In the genomic region with DNA sequence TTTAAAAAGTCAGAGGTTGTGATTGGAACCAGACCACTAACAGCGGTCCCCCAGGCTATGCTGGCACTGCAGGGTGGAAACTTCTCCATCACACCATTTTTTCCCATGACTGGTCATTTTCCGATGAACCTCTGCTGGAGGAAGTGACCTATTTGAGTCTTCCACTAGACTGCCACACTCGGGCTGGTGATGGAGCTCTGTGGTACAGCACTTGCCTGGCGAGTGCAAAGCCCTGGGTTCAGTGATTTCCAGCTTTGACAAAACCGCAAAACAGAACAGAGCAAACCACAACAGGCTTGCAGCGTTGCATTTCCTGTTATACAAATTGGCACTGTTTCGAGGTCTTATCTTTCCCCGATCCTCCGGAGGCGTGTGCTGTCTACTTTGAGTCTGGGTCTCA, we compare ENCODE assay signal across 16 mouse cellular contexts. TPM values are rescaled to one million over a fixed set of nuclear protein-coding genes. Genes with fewer than 3 reads are reported as not detected.
A peak's percentile ranks its signal among the peaks of the same experiment; 100 is the strongest.
DNase-seq lines count a peak whose midpoint lies in the region; ATAC-seq lines count a peak whose summit lies in the region.
"Had no signal": no experiment of that assay in that cellular context is flagged by ENCODE, and none has a peak within 500 bp of the region (broad histone marks: within the 10 kb centered on the region; RNA-seq: fewer than 3 reads in every experiment).

No protein-coding gene starts in this region.

- no peaks in the 10 kb centered on the region for H3K9me3 ChIP-seq in heart, embryonic 10.5 days
- H3K9me3 ChIP-seq in embryonic facial prominence, embryonic 11.5 days (replicated peaks; ENCODE audit: control insufficient read depth, low read length), result no peaks in the 10 kb centered on the region
- H3K9me3 ChIP-seq in forebrain, embryonic 14.5 days (replicated peaks; ENCODE audit: control insufficient read depth, low read length), result no peaks in the 10 kb centered on the region
- H3K9me3 ChIP-seq: forebrain, embryonic 12.5 days; midbrain, embryonic 10.5 days; neural tube, embryonic 13.5 days had no signal

- peaks cover 30% of the 10 kb centered on the region for H3K4me1 ChIP-seq in heart, embryonic 10.5 days
- H3K4me1 ChIP-seq in embryonic facial prominence, embryonic 11.5 days (ENCODE audit: control insufficient read depth, insufficient read depth, low read length), result no peaks in the 10 kb centered on the region
- H3K4me1 ChIP-seq in forebrain, embryonic 14.5 days (ENCODE audit: control insufficient read depth, insufficient read depth, low read length), result no peaks in the 10 kb centered on the region
- H3K4me1 ChIP-seq: forebrain, embryonic 12.5 days; neural tube, embryonic 13.5 days had no signal

- no peak overlapping the region for H3K27ac ChIP-seq in heart, embryonic 10.5 days
- no peak overlapping the region for H3K27ac ChIP-seq in embryonic facial prominence, embryonic 11.5 days (replicated peaks; ENCODE audit: low read depth, low read length)
- no peak overlapping the region for H3K27ac ChIP-seq in forebrain, embryonic 14.5 days (ENCODE audit: low read depth, low read length)
- H3K27ac ChIP-seq: forebrain, embryonic 12.5 days; hindbrain, postnatal 0 days; liver, embryonic 14.5 days; midbrain, embryonic 10.5 days; neural tube, embryonic 13.5 days had no signal

- intact Hi-C loops in heart, postnatal 14 days (cut with DNase I), result no loop called here
- intact Hi-C loops in left cerebral cortex, postnatal 4 days (cut with DNase I), result no loop called here

- no peak overlapping the region for H3K4me2 ChIP-seq in embryonic facial prominence, embryonic 11.5 days (ENCODE audit: low read depth, low read length)
- H3K4me2 ChIP-seq in forebrain, embryonic 14.5 days (ENCODE audit: low read length), result no peak overlapping the region
- H3K4me2 ChIP-seq: forebrain, embryonic 12.5 days; neural tube, embryonic 13.5 days had no signal

- H3K27me3 ChIP-seq in heart, embryonic 10.5 days (ENCODE audit: insufficient read depth, poor library complexity, severe bottlenecking), result no peaks in the 10 kb centered on the region
- H3K27me3 ChIP-seq in embryonic facial prominence, embryonic 11.5 days (ENCODE audit: control insufficient read depth, insufficient read depth, low read length), result no peaks in the 10 kb centered on the region
- no peaks in the 10 kb centered on the region for H3K27me3 ChIP-seq in forebrain, embryonic 14.5 days (replicated peaks; ENCODE audit: control insufficient read depth, insufficient read depth, low read length)
- H3K27me3 ChIP-seq: forebrain, embryonic 12.5 days; neural tube, embryonic 13.5 days had no signal

- no peak overlapping the region for H3K9ac ChIP-seq in embryonic facial prominence, embryonic 11.5 days (replicated peaks; ENCODE audit: low read length)
- H3K9ac ChIP-seq in forebrain, embryonic 14.5 days (ENCODE audit: low read length), result no peak overlapping the region
- H3K9ac ChIP-seq: forebrain, embryonic 12.5 days; liver, embryonic 14.5 days; neural tube, embryonic 13.5 days had no signal

- peak; percentile 74 for DNase-seq in heart, embryonic 10.5 days (ENCODE audit: low spot score)
- DNase-seq in heart, postnatal 14 days, result no peak
- peak; percentile 15 to 20 for DNase-seq in B cell, adult 2 months
- DNase-seq in embryonic facial prominence, embryonic 11.5 days (ENCODE audit: low spot score), result peak; percentile 29
- DNase-seq in naive thymus-derived CD4-positive, alpha-beta T cell, adult 2 months (ENCODE audit: low read depth), result peak; percentile 76
- no peak for DNase-seq in forebrain, embryonic 14.5 days (ENCODE audit: low spot score)
- DNase-seq in left cerebral cortex, postnatal 4 days, result no peak
- DNase-seq: gastrocnemius, postnatal 25 days; kidney, postnatal 25 days; right cerebral cortex, postnatal 4 days had no signal

- no peak for ATAC-seq in embryonic facial prominence, embryonic 11.5 days (replicated peaks; ENCODE audit: insufficient number of reproducible peaks, low FRiP score, low TSS enrichment, low read depth)
- no peak for ATAC-seq in erythroblast, adult 5-6 weeks (replicated peaks; ENCODE audit: low FRiP score, poor library complexity, severe bottlenecking)
- ATAC-seq in forebrain, embryonic 14.5 days, result no peak
- ATAC-seq: hindbrain, postnatal 0 days had no signal

- no peak overlapping the region for H3K4me3 ChIP-seq in heart, embryonic 10.5 days
- no peak overlapping the region for H3K4me3 ChIP-seq in embryonic facial prominence, embryonic 11.5 days (ENCODE audit: low read depth, low read length)
- H3K4me3 ChIP-seq in forebrain, embryonic 14.5 days (ENCODE audit: low read depth, low read length), result no peak overlapping the region
- H3K4me3 ChIP-seq: forebrain, embryonic 12.5 days; midbrain, embryonic 10.5 days; neural tube, embryonic 13.5 days had no signal

- no peaks in the 10 kb centered on the region for H3K36me3 ChIP-seq in heart, embryonic 10.5 days
- H3K36me3 ChIP-seq in embryonic facial prominence, embryonic 11.5 days (replicated peaks; ENCODE audit: control insufficient read depth, insufficient read depth, low read depth, low read length), result no peaks in the 10 kb centered on the region
- H3K36me3 ChIP-seq in forebrain, embryonic 14.5 days (ENCODE audit: control insufficient read depth, insufficient read depth, low read length), result no peaks in the 10 kb centered on the region
- H3K36me3 ChIP-seq: forebrain, embryonic 12.5 days; midbrain, embryonic 10.5 days; neural tube, embryonic 13.5 days had no signal

- 62% methylated on average over 10 of the region's 10 CpGs for WGBS in heart, embryonic 10.5 days
- 67% methylated on average over 10 of the region's 10 CpGs for WGBS in embryonic facial prominence, embryonic 11.5 days
- 91% methylated on average over 10 of the region's 10 CpGs for WGBS in forebrain, embryonic 14.5 days

RNA-seq across cellular contexts. Expression of a gene that starts 25.4 kb away (rescaled TPM):
- polyA plus RNA-seq in heart, embryonic 10.5 days (2016; fragmentation: Nextera tagmentation; extraction: Ambion mirVana), result 159 and 166 TPM in 2 replicates
- total RNA-seq in heart, postnatal 14 days (2021), result 10 to 100 TPM; 27.9 to 30.4 TPM
- polyA plus RNA-seq in embryonic facial prominence, embryonic 11.5 days (2014; fragmentation: Nextera tagmentation; extraction: Ambion mirVana), result 133 and 144 TPM in 2 replicates
- total RNA-seq in erythroblast, adult 5-6 weeks (2015; ENCODE audit: low replicate concordance), result 4.8 and 5.0 TPM in 2 replicates
- 1.4 and 3.3 TPM in 2 replicates for total RNA-seq in erythroblast, adult 5-6 weeks (2017; ENCODE audit: low replicate concordance)
- polyA plus RNA-seq in forebrain, embryonic 14.5 days (2014; fragmentation: Nextera tagmentation; extraction: Ambion mirVana), result 76.2 and 80.5 TPM in 2 replicates
- 10 to 100 TPM; 21.2 to 22.8 TPM for total RNA-seq in left cerebral cortex, postnatal 4 days (2021)

Comparison
In these comparisons a context has a peak if more than half of its experiments do, and no peak if none do; other contexts are left out.
1. DNase-seq: peak in heart, embryonic 10.5 days (single experiment), B cell, adult 2 months (2 of 2), embryonic facial prominence, embryonic 11.5 days (single experiment) and naive thymus-derived CD4-positive, alpha-beta T cell, adult 2 months (single experiment); none in heart, postnatal 14 days (0 of 2), forebrain, embryonic 14.5 days (single experiment) and left cerebral cortex, postnatal 4 days (single experiment).